Mouse (Mus musculus): ENCODE measurements around the gene Plpp3. TPM values are rescaled to one million over a fixed set of nuclear protein-coding genes. Genes with fewer than 3 reads are reported as not detected.

The Plpp3 gene
- total RNA-seq, 2 experiments from 2014 or later = 56.4 to 57.5 TPM

DNA sequence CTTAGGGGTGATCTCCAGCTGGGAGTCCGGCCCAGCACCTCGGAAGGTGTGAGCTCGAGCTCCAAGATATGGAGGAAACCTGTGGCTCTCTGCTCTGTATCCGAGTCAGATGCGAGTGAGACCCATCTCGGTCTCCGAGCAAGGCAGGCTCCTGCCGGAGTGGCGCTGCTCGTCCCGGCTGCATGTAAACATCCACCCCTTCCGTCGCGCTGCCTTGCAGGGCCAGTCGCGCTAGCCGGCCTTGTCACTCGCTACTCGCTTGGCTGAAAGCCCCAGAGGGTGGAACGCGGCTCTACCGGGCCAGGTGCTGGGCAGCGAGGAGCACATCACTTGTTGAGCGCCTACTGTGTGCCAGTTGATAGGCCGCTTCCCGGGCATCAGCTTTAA, 1.0 kb downstream of the Plpp3 start:
- DNase-seq = peak; percentile 88 to 89

DNA sequence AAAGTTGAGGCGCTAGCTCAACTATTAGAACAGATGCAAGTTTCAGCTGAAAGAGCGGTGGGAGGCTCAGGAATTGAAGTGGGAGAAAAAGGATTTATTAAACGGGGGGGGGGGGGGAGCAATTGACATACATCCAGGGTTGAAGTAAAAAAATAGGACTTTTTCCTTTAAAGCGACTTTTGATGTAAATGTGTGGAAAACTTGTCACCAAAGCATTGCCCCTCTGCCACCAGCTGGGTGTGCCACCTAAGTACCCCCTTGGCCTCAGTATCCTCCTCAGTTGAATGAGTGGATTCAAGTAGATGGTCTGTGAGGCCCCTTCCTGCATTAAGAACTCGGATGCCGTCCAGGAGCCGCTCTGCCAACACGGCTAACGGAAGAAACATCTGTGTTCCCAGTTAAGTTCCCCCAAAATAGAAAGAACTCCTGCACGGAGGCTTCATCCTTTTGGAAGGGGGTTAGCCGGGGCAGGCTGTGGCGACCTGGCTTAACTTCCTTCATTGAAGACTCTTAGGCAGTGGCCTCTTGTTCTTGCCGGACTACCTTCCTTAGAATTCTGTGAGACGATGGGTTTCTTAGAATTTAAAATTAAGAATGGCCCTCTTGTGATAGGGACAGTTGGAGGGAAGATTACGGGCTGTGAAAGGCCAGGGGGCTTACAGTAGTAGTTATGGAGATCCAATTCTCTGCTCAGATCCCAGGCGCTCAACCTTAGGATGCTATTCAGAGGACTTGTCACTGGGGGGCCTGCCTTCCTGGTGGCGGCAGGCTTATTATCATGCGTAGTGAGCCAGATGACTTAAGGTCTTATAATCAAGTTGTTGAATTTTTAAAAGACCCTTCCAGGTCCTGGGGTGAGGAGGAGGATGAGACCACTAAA, 1.7 kb downstream of the Plpp3 start:
- peak; percentile 64 to 66 for DNase-seq

DNA sequence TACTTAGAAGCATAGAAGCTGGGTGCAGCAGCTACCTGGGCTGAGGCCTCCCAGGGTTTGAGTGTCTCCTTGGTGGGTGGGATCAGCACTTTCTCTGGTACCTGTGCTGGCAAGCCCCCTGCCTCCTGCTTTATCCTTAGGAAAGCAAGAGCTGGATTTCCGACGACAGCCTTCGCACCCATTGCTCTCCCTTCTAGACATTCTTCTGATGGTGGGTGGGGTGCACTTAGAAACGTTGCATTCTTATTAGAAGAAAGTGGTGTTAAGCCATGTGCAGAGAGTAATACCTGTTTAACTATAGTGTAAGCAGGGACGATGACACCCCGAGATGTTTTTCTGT, 2.4 kb downstream of the Plpp3 start:
- DNase-seq = no peak

DNA sequence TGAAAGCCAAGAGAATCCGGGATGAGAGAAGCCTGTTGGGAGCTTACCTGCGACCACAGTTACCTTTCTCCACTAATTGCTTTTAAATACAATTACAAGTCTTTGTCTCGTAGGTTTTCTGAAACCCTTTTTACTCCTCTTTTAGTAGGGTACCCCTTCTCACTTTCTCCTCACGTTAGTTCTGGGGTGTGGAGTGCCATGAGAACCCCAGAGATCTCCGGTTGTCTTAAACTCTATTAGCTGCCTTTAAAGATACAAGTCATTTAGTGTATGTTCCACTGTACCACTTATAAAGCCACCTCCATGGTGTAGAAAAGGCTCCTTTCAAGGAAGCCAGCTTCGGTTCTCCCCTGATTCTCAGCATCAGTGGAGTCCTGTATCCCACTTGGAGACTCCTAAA, 3.3 kb downstream of the Plpp3 start:
- no peak for DNase-seq

DNA sequence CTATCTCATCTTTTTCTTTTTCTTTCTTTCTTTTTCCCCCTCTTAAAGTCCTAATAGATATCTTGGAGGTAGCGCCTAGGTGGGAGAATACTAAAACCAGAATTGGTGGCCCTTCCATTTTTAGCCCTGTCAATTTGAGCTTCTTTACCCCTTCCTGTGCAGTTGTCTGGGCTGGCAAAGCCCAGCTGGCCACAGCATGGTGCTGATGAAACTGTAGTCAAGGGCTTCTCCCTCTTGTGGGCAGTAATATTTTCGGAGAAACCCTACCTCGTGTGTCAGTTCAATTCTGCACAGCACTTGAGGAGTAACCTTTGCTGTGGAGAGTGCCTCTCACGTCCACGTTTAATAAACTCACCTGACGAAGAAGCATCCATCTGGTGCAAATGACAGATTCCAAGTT, 4.9 kb downstream of the Plpp3 start:
- DNase-seq = no peak

DNA sequence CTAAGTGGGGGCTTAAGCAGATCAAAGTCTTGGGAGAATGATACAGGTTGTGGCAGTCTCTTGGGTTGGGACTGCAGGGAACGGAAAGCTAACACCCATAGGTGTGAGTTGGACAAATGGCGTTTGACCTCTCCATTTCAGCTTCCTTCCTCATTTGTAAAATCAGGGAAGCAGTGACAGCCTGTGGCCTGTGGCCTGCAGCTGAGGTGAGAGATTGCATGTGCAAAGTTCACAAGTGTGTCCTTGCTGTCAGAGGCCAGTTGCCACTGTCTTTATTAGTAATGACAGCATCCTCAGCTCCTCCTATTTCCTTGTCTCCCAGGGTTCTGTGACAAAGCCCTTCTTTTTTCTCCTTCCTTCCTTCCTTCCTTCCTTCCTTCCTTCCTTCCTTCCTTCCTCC, 5.5 kb downstream of the Plpp3 start:
- DNase-seq = no peak

DNA sequence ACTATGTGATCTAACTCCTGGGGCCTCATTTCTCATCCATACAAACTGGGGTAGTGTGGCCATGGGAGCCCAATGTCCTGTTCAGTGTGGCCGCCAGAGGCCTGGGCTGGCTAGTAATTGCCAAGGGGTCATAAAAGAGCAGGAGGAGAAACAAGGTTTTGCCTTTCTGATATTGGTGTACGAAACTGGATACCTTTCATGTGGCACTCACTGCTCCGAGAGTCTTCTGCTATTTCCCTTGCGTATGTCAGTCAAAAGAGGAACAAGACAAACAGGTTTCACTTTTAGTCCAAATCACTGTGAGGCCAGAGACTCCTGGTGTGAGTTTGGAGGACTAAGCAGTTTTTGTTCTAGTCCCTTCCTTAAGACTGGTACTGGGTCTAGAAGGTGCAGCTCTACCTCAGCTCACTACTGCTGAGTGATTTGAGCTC, 6.8 kb downstream of the Plpp3 start:
- no peak for DNase-seq

DNA sequence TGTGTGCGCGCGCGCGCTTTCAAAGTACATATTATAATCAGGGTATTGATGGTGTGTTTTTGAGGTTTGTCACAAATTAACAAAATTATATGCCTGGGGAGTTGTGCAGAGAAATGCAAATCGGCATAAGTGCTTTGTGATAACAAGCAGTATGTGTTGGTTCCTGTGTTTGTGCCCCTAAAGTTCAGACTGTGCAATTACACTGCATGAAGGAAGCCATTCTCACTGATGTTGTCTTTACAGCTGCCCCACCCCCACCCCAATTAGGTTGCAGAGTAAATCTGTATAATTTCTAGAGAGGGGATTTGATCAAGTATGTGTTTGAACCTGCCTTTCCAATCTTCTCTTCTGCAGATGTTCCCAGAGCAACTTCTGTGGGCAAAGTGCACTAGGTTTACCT, 7.8 kb downstream of the Plpp3 start:
- DNase-seq = no peak

DNA sequence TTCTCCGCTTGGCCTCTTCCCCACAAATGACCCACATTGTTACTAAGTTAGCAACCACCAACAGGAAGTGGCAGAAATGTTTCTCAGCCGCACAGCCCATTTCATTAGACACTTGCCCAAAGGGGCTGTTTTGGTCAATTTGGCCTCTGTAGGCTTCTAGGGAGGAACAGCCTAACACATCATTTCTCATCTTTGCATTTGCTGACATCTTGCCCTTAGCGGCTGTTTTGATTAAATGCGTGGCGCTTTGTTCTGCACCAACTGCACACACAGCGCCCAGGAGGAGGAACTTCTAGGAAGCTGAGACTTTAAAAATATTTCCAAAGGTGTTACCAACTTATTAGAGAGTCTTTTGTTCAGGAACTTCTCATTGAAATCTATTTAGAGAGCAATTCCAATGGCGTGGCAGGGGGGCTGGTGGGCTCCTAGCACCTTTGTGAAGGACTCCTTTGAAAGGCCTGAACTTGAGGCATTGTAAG, 12.0 kb downstream of the Plpp3 start:
- DNase-seq = no peak

DNA sequence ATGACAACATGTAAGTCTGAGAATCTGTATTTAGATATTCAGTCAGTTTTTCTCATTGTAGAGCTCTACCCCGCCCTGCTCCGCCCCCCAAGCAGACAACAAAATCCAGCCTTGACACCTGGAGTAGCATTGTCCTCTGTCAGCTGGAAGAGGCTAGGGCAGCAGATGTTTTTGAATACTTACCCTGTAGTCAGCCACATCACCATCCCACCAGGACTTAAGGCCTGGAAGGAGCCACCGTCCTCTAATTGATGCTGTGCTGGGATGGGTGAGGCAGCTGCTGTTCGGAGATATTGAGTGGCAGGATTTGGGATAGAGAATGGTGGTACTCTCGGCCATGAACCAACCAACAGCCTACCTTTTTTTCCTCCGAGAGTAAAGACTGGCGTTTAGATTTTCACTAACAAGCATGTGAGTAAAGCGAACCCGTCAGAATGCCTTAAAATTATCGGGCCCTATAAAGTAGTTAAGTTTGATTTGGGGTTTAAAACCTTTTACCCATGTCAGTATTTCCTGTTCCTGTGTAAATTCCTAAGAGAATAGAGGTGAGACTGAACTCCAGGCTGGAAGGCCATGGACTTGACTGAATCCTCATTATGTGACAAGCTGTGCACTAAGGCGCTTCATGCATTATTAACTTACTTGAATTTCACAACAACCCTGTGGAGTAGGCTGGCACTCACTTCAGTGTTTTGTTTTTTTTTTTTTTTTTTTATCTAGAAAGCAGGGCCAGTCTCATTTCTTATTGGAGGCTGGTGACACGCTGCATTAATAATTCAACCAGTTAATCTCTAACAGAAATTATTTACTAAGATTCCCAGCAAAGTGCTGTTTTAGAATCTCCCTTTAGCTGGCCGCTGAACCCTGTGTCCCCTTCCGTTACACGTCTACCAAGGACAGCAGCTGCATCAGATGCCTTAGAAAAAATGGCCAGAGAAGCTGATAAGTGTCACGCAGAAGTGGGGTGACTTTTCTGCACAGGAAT, 13.0 kb downstream of the Plpp3 start:
- no peak for DNase-seq

DNA sequence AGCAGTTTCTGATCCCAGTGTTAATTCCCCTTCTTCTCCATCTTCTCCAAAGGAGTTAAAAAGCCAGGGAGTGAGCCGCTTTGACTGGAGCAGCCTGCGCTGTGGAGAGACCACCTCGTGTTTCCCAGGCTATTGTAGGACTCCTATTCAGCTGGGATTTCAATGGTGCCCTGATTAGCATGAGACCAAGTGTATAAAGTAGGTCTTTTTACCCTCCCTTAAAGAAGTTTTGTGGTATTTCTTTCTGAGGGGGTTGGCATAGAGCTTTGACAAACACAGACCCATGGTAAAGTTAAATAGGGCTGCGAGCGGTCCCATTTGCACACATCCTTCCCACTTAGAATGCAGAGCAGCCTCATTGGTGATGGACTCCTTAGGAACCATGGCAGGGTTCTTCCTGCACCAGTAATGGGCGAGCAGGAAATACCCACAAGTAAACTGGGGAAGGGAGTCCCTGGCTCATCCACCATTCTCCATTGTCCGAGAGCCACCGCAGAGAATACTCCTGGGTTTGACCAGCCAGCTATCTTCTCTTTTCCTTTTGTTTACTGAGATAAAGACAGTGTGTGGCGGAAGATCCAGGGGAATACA, 13.8 kb downstream of the Plpp3 start:
- DNase-seq = no peak

DNA sequence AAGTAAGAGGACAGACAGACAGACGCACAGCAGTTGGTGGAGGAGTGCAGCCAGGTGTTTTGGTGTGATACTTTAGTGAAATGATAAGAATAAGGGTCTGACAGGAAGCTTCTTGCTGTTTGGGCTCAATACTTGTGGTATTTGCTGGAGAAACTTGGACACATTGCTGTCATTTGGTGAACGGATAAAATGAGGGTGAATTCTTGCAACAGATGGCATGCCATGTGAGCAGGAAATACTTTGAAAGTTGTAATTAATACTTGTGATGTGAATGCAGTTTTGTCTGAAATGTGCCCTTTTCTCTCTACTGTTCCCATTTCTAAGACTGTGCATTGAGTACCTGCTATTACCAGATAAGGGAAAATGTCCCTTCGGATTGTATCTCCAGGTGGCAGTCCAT, 14.3 kb downstream of the Plpp3 start:
- DNase-seq = no peak

DNA sequence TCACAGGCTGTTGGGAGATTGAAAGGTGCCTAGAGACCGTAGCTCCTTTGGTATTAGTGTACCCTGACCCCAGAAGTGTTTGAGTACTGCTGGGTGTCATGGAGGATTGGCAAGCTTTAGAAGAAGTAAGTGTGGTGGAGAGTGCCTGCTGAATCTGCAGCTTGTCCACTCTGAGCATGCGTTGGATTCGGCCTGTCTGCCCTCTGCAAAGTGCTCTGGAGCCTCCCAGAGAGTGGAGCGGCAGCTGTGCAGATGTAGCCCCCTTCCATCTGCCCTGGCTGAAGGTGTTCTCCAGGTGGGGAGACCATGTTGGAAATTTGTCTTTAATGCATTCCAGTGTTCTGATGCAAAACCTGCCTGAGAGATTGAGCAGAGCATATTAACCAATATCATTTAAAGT, 17.6 kb downstream of the Plpp3 start:
- DNase-seq = no peak

DNA sequence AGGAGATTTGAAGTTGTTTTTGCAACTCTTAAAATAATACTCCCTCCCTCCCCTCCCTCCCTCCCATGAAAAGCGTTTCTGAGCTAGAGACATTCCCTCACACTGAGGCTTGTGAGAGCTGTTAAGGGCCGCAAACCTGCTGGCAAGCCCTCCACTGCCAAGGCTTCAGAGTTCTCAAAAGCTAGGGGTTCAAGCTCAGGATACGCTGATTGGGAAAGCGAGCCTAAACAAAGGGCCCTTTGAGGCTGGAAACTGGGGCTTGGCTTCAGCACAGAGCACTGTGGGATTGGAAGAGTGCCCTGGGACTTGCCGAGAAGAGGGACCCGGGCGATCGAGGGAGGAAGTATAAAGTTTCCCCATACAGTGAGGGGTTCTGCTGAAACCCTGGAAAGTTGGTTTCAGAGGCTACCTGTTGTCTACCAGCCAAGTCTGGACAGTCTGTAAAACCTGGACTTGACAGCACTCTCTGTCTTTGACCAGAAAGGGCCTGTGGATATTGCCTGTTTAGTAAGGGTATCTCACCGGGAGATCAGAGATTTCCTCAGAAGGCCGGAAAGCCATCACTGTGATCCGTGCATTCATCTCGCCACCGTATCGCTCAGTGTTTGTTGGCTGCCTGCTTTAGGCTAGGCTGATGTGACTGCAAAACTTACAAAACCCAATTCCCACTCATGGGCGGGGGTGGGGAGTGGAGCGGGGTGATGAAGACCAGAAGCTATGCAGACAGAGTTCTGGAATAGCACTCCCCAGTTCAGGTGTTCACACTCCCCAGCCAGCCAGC, 18.3 kb downstream of the Plpp3 start:
- DNase-seq = peak; percentile 51 to 55

DNA sequence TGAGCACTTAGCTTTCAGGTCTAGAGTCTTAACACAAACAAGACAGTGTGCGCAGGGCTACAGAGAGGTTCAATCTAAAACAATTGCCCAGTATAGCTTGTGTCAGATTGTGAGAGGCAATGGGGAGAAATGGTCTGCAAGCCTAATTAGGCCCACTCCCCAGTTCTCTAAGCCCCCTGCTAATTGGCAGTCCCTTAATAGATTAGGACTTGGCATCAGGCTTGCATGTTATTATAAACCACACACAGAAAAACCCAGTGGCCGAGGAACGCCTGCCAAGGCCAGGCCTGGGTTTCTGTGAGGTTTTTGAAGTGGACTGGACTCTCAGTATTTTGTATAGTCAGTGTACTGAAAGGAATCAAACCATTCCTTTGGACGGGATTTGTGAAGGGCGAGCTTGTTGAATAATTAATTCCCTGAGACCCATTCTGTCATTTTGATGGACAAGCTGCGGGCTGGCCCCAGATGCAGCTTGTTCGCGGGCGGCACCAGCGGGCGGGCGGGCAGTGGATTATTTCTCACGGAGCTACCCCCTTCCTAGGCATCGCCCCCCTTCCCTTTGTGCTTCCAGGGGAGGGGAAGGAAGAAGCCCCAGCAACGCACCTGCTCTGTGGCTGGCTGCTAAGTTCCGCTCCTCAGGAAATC, 24.0 kb downstream of the Plpp3 start:
- no peak for DNase-seq

DNA sequence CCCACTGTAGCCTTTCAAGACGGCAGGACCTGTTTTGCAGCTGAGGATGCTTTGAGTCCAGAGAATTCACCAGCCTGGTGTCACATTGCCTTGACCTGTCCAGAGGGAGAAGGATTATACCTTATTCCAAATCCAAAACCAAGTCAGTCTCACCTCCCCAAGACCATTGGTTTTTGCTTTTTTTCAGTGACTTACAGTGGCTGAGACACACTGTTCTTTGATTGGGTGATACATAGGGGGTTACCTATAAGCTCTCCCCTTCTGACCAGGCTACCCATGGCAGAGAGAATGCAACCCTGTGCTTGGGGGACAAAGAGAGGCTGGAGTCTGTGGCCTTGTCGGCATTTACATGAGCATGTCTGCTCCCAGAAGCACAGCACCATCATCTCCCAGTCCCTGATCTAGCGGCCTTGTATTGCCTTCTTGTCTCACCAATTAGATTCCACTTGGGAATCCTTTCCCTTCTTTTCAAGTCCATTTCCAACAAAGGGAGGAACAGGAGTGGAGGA, 24.6 kb downstream of the Plpp3 start:
- DNase-seq = no peak

DNA sequence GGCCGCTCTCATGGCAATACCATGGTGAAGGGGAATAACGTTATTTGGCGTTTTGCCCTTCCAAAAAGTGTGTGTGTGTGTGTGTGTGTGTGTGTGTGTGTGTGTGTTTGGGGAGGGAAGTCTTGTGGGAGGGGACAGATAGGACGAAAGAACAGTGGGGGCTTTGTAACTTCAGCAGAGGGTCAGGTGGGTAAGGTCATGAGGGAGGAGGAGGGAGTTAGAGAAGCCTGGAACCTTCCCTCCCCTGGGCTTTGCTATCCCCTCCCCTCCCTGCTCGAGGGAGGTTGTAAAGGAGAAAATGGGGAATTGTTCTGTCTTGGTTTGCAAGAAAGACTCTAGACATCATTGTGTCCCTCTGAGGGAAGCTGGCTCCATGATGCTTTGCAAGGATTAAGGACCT, 25.1 kb downstream of the Plpp3 start:
- DNase-seq = no peak

DNA sequence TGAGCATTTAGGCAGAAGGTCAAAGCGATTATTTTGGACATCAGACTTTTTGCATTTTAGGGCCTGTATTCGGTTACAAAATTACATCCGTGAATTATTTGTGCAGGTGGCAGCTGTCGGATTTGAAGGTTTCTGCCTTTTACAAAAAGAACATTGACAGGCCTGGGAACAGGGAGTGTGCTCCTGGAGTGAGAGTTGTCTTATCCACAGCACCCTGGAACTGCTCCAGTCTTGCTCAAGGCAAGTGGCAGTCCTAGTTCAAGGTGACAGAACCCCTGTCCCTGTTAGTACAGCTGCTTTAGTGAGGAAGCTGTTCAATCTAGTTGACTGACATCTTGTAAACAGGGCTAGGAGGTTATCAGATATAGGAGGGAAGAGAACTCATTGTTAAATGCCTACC, 27.3 kb downstream of the Plpp3 start:
- DNase-seq = peak; percentile 44 to 57

DNA sequence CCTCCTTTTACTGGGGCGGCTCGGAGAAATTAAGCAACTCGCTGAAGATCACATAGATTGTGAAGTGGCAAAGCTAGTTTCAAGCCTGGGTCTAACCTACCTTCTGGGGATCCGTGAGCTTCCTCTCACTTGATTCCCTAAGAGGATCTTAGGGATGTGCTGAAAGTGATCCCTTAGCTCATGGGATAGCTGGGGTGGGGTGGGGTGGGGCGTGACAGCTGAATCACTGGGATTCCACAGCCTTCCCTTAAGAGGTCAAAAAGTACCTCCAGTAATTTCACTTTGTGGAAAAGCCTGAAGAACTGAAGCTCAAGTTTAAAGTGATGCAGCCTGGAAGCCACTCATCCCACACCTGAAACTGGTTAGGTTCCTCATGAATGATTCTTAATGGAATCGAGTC, 27.8 kb downstream of the Plpp3 start:
- DNase-seq = no peak

DNA sequence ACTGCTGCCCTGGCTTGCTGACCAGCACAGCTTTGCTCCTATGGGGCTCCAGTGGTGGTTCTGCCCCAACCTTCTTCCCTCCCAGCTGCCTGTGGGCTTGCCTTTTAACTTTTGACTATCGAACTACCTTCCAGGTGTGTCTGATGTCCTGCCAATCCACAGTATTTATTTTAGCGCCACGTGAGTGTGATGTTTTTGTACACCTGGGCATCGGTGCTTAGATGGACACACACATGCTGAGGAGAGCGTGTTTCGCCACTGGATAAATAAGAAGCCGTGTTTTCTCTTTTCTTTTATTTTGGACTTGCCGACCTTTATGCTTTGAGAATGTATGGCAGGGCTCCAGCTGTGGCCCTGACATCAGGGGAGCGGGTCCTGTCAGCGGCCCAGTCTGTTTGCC, 29.5 kb downstream of the Plpp3 start:
- no peak for DNase-seq

DNA sequence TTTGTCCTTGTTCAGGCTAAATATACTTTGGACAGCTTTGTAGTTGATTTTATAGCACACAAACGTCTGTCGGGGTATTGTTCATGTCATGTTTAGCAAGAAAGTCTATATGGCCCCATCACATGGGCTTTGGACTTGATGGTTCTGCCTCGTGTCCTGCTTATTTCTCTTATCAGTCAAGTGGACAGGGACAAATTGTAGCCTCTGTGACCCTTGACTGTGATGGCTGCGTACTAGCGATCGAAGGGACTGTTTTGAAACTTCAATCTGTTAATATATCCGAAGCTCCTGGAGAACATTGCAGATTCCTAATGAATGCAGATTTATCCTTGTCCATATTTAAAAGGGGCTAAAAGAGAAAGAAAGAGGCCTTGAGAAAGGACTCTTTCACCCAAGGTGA, 30.7 kb downstream of the Plpp3 start:
- DNase-seq = no peak

All from heart, adult 18-20 months (tissue).